Mouse (Mus musculus) ES-Bruce4 (cell line): ENCODE data around the gene Nsun2.

Experiments used
- CTCF ChIP-seq: IDR thresholded peaks from one replicate; pipeline ENCODE4 v1.8.1; 2011; ENCODE audit warnings: low read depth, low read length
- POLR2A ChIP-seq: IDR thresholded peaks from one replicate; pipeline ENCODE4 v1.8.1; 2011; ENCODE audit warnings: low read length; ENCODE audit not compliant: insufficient read depth

DNA sequence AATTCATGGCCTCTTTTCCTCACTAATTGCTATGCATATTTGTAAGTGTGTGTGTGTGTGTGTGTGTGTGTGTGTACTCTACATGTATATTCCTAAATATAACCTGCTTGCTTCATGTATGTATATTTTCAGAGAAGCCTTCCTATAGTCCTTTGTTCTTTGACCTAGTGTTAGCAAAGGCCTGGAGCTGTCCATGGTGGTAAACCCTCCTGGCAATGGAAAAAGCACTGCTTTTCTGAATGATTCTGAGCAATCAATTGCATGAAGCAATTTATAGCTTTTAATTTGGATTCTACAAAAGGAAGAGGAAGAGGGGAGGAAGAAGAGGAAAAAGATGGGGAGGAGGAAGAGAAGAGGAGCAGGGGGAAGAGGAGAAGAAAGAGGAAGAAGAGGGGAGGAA, 23.2 kb downstream of the Nsun2 start:
- no peak for TF ChIP-seq CTCF
- TF ChIP-seq POLR2A = no peak
